Mouse (Mus musculus) liver, embryonic 12.5 days (tissue): ENCODE data around the gene Fgfbp3. TPM values are rescaled to one million over a fixed set of nuclear protein-coding genes. Genes with fewer than 3 reads are reported as not detected.

ENCODE experiments used
- polyA plus RNA-seq: library from polyadenylated mRNA; unstranded; fragments of >200 nt; fragmentation: Nextera tagmentation; extraction: Ambion mirVana; gene quantifications from 2 replicates; pipeline ENCODE4 v1.2.1, GENCODE M21; 2016

The Fgfbp3 gene
- polyA plus RNA-seq, 1 experiment from 2014 or later = 2.9 TPM

Other genes starting within 250 kb of the Fgfbp3 start
- gene Ppp1r3c, start 183.0 kb downstream of the Fgfbp3 start, polyA plus RNA-seq = 0.89 and 1.0 TPM in 2 replicates
- gene Tnks2, start 85.4 kb downstream of the Fgfbp3 start, polyA plus RNA-seq = 34.5 and 36.2 TPM in 2 replicates
- gene Btaf1, start 6.5 kb upstream of the Fgfbp3 start, polyA plus RNA-seq = 23.0 and 24.8 TPM in 2 replicates